Mouse (Mus musculus) ES-E14 (cell line): ENCODE results near the gene Ptprf. TPM values are rescaled to one million over a fixed set of nuclear protein-coding genes. Genes with fewer than 3 reads are reported as not detected.

Experiments
- DNase-seq: peaks from one replicate; pipeline ENCODE4 v3.0.0-alpha.2; 2013; ENCODE audit warnings: low read depth, low spot score
- H3K27ac ChIP-seq: 2 replicates; pipeline ENCODE4 v1.5.1; 2012; ENCODE audit warnings: low read depth, mild to moderate bottlenecking, low read length, moderate library complexity, mixed read lengths; ENCODE audit not compliant: poor library complexity, insufficient read depth, severe bottlenecking
- H3K36me3 ChIP-seq: 2 replicates; pipeline ENCODE4 v1.6.1; 2012; ENCODE audit warnings: mild to moderate bottlenecking, low read length, moderate library complexity, mixed read lengths; ENCODE audit not compliant: control insufficient read depth, poor library complexity, insufficient read depth, severe bottlenecking
- H3K4me1 ChIP-seq, 2 experiments: fragments of 150-350 bp in 1 of 2; sonication (generic) in 1 of 2; 2 replicates each; pipeline ENCODE4 v1.6.1; 2012; ENCODE audit warnings: low read length in 2 of 2, mild to moderate bottlenecking in 1 of 2, mixed read lengths in 1 of 2; ENCODE audit not compliant: control insufficient read depth in 2 of 2, insufficient read depth in 2 of 2, poor library complexity in 1 of 2
- H3K4me3 ChIP-seq, 2 experiments: fragments of 150-350 bp in 1 of 2; sonication (generic) in 1 of 2; 2 replicates each; pipeline ENCODE4 v1.5.1; 2012; ENCODE audit warnings: low read length in 2 of 2, low read depth in 1 of 2, mild to moderate bottlenecking in 1 of 2, mixed read lengths in 1 of 2; ENCODE audit not compliant: insufficient read depth in 1 of 2, poor library complexity in 1 of 2, severe bottlenecking in 1 of 2
- H3K9ac ChIP-seq: 2 replicates; pipeline ENCODE4 v1.6.1; 2012; ENCODE audit warnings: low read depth, mild to moderate bottlenecking, low read length, mixed read lengths; ENCODE audit not compliant: poor library complexity, insufficient read depth, severe bottlenecking
- H3K9me3 ChIP-seq: fragments of 150-350 bp; sonication (generic); 2 replicates; pipeline ENCODE4 v1.6.1; 2012; ENCODE audit warnings: low read depth, mild to moderate bottlenecking, low read length; ENCODE audit not compliant: control insufficient read depth, insufficient read depth
- CHD2 ChIP-seq: IDR thresholded peaks from 2 replicates; pipeline ENCODE4 v1.6.1; 2014; ENCODE audit warnings: mild to moderate bottlenecking, low read depth, low read length, inconsistent platforms
- HCFC1 ChIP-seq: IDR thresholded peaks from 2 replicates; pipeline ENCODE4 v1.6.1; 2012; ENCODE audit warnings: low read length, inconsistent platforms, borderline replicate concordance; ENCODE audit not compliant: insufficient read depth
- MAFK ChIP-seq: IDR thresholded peaks from 2 replicates; pipeline ENCODE4 v1.6.1; 2014; ENCODE audit warnings: mild to moderate bottlenecking, low read depth, low read length, inconsistent platforms; ENCODE audit not compliant: insufficient read depth
- ZC3H11A ChIP-seq: IDR thresholded peaks from 2 replicates; pipeline ENCODE4 v1.6.1; 2012; ENCODE audit warnings: low read depth, mild to moderate bottlenecking, inconsistent platforms, low read length, borderline replicate concordance
- ZNF384 ChIP-seq: IDR thresholded peaks from 2 replicates; pipeline ENCODE4 v1.6.1; 2012; ENCODE audit warnings: low read depth, low read length, inconsistent platforms
- in situ Hi-C, 2 experiments: fragments of 600-800 bp; cut with MboI; formaldehyde crosslinking; loops; one replicate each; pipeline ENCODE4 v1.15.1; 2025; ENCODE audit warnings: low sequenced_read_pairs in 2 of 2, inconsistent platforms in 1 of 2; ENCODE audit not compliant: unreplicated experiment in 2 of 2
- total RNA-seq: library from RNA; depleted of rRNA; stranded (reverse); fragments of 300-350 nt; gene quantifications from 2 replicates; pipeline ENCODE4 v1.2.3, GENCODE M21; 2012

Ptprf gene
- total RNA-seq, 1 experiment: 226 TPM

- H3K4me3 ChIP-seq: peak overlapping the region; percentile 60 to 84
- H3K36me3 ChIP-seq: peaks cover 37% of the 10 kb centered on the region
- H3K9me3 ChIP-seq: no peaks in the 10 kb centered on the region
- in situ Hi-C loops: no loop called here
- no peak overlapping the region for H3K9ac ChIP-seq
- peak; percentile 72 for DNase-seq
- peaks cover 12 to 32% of the 10 kb centered on the region in 2 experiments for H3K4me1 ChIP-seq
- TF ChIP-seq ZC3H11A (no peak), ZNF384 (no peak), MAFK (no peak), CHD2 (no peak), HCFC1 (no peak)
- H3K27ac ChIP-seq: peak overlapping the region; percentile 23; the same call in 1 of the 2 replicates
Measured at GRCm38 (mm10) chr4:118260551-118261267, 30.5 kb downstream of the Ptprf start.

- Histone ChIP-seq H3K9me3 (no peaks in the 10 kb centered on the region), H3K36me3 (peaks cover 41% of the 10 kb centered on the region), H3K4me3 (0 out of 4 replicates have a peak overlapping the region, but pooled peaks of 1 of the 2 experiments have one; percentile 84), H3K4me1 (peaks cover 12 to 28% of the 10 kb centered on the region in 2 experiments), H3K9ac (peak overlapping the region; percentile 14; the same call in 1 of the 2 replicates), H3K27ac (peak overlapping the region; percentile 2; the same call in 1 of the 2 replicates)
- DNase-seq: no peak
- in situ Hi-C loops: no loop called here
- no peak for TF ChIP-seq ZNF384
- TF ChIP-seq HCFC1: no peak
- TF ChIP-seq ZC3H11A: no peak
- no peak for TF ChIP-seq CHD2
- no peak for TF ChIP-seq MAFK
Measured at GRCm38 (mm10) chr4:118259782-118260463, 31.3 kb downstream of the Ptprf start.

GRCm38 (mm10) chr4:118257977-118258376 lies 33.2 kb downstream of the Ptprf start:
- TF ChIP-seq CHD2: no peak
- no peak for TF ChIP-seq ZNF384
- TF ChIP-seq ZC3H11A: no peak
- no peak for TF ChIP-seq MAFK
- no peak for TF ChIP-seq HCFC1
- H3K27ac ChIP-seq: no peak overlapping the region
- in situ Hi-C loops: no loop called here
- H3K36me3 ChIP-seq: peaks cover 45% of the 10 kb centered on the region
- no peak overlapping the region for H3K9ac ChIP-seq
- no peak overlapping the region for H3K4me3 ChIP-seq
- H3K9me3 ChIP-seq: no peaks in the 10 kb centered on the region
- H3K4me1 ChIP-seq: peaks cover 11 to 22% of the 10 kb centered on the region in 2 experiments; a peak in 3 of 4 replicates
- DNase-seq: no peak

- H3K9ac ChIP-seq: no peak overlapping the region
- peaks cover 45% of the 10 kb centered on the region for H3K36me3 ChIP-seq
- H3K27ac ChIP-seq: no peak overlapping the region
- TF ChIP-seq MAFK: no peak
- no peak for TF ChIP-seq HCFC1
- TF ChIP-seq ZNF384: no peak
- no peak for TF ChIP-seq ZC3H11A
- TF ChIP-seq CHD2: no peak
- in situ Hi-C loops: no loop called here
- DNase-seq: no peak
- H3K4me1 ChIP-seq: peaks cover 11 to 17% of the 10 kb centered on the region in 2 experiments; a peak in 3 of 4 replicates
- no peaks in the 10 kb centered on the region for H3K9me3 ChIP-seq
- H3K4me3 ChIP-seq: no peak overlapping the region
Measured at GRCm38 (mm10) chr4:118257416-118257815, 33.8 kb downstream of the Ptprf start.
